Mouse (Mus musculus): ENCODE results near the gene Dhh. TPM values are rescaled to one million over a fixed set of nuclear protein-coding genes. Genes with fewer than 3 reads are reported as not detected.
A peak's percentile ranks its signal among the peaks of the same experiment; 100 is the strongest.

The Dhh gene
- polyA plus RNA-seq, 1 experiment = not detected

- H3K27me3 ChIP-seq (replicated peaks) = no peaks in the 10 kb centered on the region
- H3K4me3 ChIP-seq (replicated peaks) = peak overlapping the region; percentile 97
- no peak for TF ChIP-seq FLI1 (IDR thresholded peaks at IDR 0.05; ENCODE audit: low read length)
- TF ChIP-seq GATA1 (IDR thresholded peaks at IDR 0.05; ENCODE audit: borderline replicate concordance, low read length) = no peak
- H3K36me3 ChIP-seq (replicated peaks; ENCODE audit: low read length) = peaks cover 12% of the 10 kb centered on the region
- H3K9me3 ChIP-seq = no peaks in the 10 kb centered on the region
- H3K4me1 ChIP-seq = peaks cover 44% of the 10 kb centered on the region
Observed at GRCm38 (mm10) chr15:98881656-98882008, 16.7 kb downstream of the Dhh start.

GRCm38 (mm10) chr15:98880978-98881655, 17.2 kb downstream of the Dhh start:
- no peaks in the 10 kb centered on the region for H3K9me3 ChIP-seq
- H3K27me3 ChIP-seq (replicated peaks) = no peaks in the 10 kb centered on the region
- peaks cover 12% of the 10 kb centered on the region for H3K36me3 ChIP-seq (replicated peaks; ENCODE audit: low read length)
- TF ChIP-seq GATA1 (IDR thresholded peaks at IDR 0.05; ENCODE audit: borderline replicate concordance, low read length) (no peak), FLI1 (IDR thresholded peaks at IDR 0.05; ENCODE audit: low read length) (no peak)
- H3K4me3 ChIP-seq (replicated peaks) = peak overlapping the region; percentile 97
- H3K4me1 ChIP-seq = peaks cover 44% of the 10 kb centered on the region

GRCm38 (mm10) chr15:98877331-98877730, 21.0 kb downstream of the Dhh start:
- no peak for TF ChIP-seq GATA1 (IDR thresholded peaks at IDR 0.05; ENCODE audit: borderline replicate concordance, low read length)
- TF ChIP-seq FLI1 (IDR thresholded peaks at IDR 0.05; ENCODE audit: low read length) = no peak
- Histone ChIP-seq H3K4me3 (replicated peaks) (no peak overlapping the region), H3K9me3 (no peaks in the 10 kb centered on the region), H3K36me3 (replicated peaks; ENCODE audit: low read length) (peaks cover 12% of the 10 kb centered on the region), H3K4me1 (peaks cover 46% of the 10 kb centered on the region), H3K27me3 (replicated peaks) (no peaks in the 10 kb centered on the region)

- peaks cover 40% of the 10 kb centered on the region for H3K4me1 ChIP-seq
- no peak for TF ChIP-seq GATA1 (IDR thresholded peaks at IDR 0.05; ENCODE audit: borderline replicate concordance, low read length)
- H3K27me3 ChIP-seq (replicated peaks) = no peaks in the 10 kb centered on the region
- H3K4me3 ChIP-seq (replicated peaks) = peak overlapping the region; percentile 97
- H3K9me3 ChIP-seq = no peaks in the 10 kb centered on the region
- peaks cover 12% of the 10 kb centered on the region for H3K36me3 ChIP-seq (replicated peaks; ENCODE audit: low read length)
Observed at GRCm38 (mm10) chr15:98871916-98872888, 26.1 kb downstream of the Dhh start.

- TF ChIP-seq GATA1 (IDR thresholded peaks at IDR 0.05; ENCODE audit: borderline replicate concordance, low read length) (no peak), FLI1 (IDR thresholded peaks at IDR 0.05; ENCODE audit: low read length) (no peak)
- Histone ChIP-seq H3K36me3 (replicated peaks; ENCODE audit: low read length) (peaks cover 21% of the 10 kb centered on the region), H3K9me3 (no peaks in the 10 kb centered on the region), H3K4me1 (peaks cover 49% of the 10 kb centered on the region), H3K27me3 (replicated peaks) (no peaks in the 10 kb centered on the region), H3K4me3 (replicated peaks) (peak within 1 kb of the TSS; percentile 97)
Observed at GRCm38 (mm10) chr15:98871070-98871915, 27.0 kb downstream of the Dhh start, which contains the start of gene Kmt2d. TSS of gene Kmt2d (minus strand) at chr15:98871204.

GRCm38 (mm10) chr15:98870179-98871069, 27.9 kb downstream of the Dhh start:
- H3K27me3 ChIP-seq (replicated peaks) = no peaks in the 10 kb centered on the region
- no peaks in the 10 kb centered on the region for H3K9me3 ChIP-seq
- peaks cover 58% of the 10 kb centered on the region for H3K4me1 ChIP-seq
- H3K4me3 ChIP-seq (replicated peaks) = peak overlapping the region; percentile 97
- no peak for TF ChIP-seq GATA1 (IDR thresholded peaks at IDR 0.05; ENCODE audit: borderline replicate concordance, low read length)
- no peak for TF ChIP-seq FLI1 (IDR thresholded peaks at IDR 0.05; ENCODE audit: low read length)
- H3K36me3 ChIP-seq (replicated peaks; ENCODE audit: low read length) = peaks cover 30% of the 10 kb centered on the region

- no peaks in the 10 kb centered on the region for H3K9me3 ChIP-seq
- H3K4me3 ChIP-seq (replicated peaks) = peak overlapping the region; percentile 97
- H3K27me3 ChIP-seq (replicated peaks) = no peaks in the 10 kb centered on the region
- peaks cover 38% of the 10 kb centered on the region for H3K36me3 ChIP-seq (replicated peaks; ENCODE audit: low read length)
- TF ChIP-seq GATA1 (IDR thresholded peaks at IDR 0.05; ENCODE audit: borderline replicate concordance, low read length) = no peak
- no peak for TF ChIP-seq FLI1 (IDR thresholded peaks at IDR 0.05; ENCODE audit: low read length)
- peaks cover 58% of the 10 kb centered on the region for H3K4me1 ChIP-seq
Observed at GRCm38 (mm10) chr15:98869342-98870178, 28.8 kb downstream of the Dhh start.

All from megakaryocyte, embryonic 14.5 days (primary cell).